In the genomic region with DNA sequence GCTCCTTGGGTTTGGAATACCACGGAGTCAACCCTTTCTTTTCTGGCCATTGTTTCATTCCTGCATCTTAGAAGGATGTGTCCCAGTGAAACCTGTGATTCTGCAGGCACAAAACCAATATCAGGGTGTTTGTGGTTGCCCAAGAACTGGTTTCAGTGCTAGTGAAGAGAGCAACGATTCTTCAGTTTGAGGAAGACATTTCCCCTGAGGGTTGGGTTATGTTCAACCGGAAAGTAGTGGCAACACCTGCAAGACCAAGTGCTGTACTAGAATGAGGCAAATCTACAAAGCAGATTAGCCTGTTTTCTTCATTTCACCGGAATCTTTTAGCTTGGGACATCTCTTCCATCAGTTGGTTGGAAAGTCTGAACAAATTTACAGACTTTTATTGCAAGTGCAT, we compare ENCODE assay signal across 24 mouse cellular contexts. TPM values are rescaled to one million over a fixed set of nuclear protein-coding genes. Genes with fewer than 3 reads are reported as not detected.
DNase-seq lines count a peak whose midpoint lies in the region; ATAC-seq and TF ChIP-seq lines count a peak whose summit lies in the region.
"Had no signal": no experiment of that assay in that cellular context is flagged by ENCODE, and none has a peak within 500 bp of the region (broad histone marks: within the 10 kb centered on the region; RNA-seq: fewer than 3 reads in every experiment).

No protein-coding gene starts in this region.

- H3K4me3 ChIP-seq in hindbrain, embryonic 10.5 days, result no peak overlapping the region
- no peak overlapping the region for H3K4me3 ChIP-seq in hindbrain, embryonic 16.5 days (ENCODE audit: low read length)
- no peak overlapping the region for H3K4me3 ChIP-seq in midbrain, embryonic 10.5 days
- no peak overlapping the region for H3K4me3 ChIP-seq in midbrain, embryonic 13.5 days (replicated peaks)
- no peak overlapping the region for H3K4me3 ChIP-seq in kidney, adult 2 months (ENCODE audit: insufficient read depth, low read depth, low read length)
- H3K4me3 ChIP-seq: forebrain, embryonic 10.5 days; forebrain, embryonic 13.5 days; heart, embryonic 12.5 days; heart, embryonic 15.5 days; hindbrain, embryonic 12.5 days had no signal

- DNase-seq in hindbrain, embryonic 10.5 days (ENCODE audit: low spot score), result no peak
- no peak for DNase-seq in midbrain, embryonic 10.5 days (ENCODE audit: low spot score)
- DNase-seq in B cell, adult 2 months, result peak; percentile 5 to 8
- no peak for DNase-seq in kidney, adult 11 months
- no peak for DNase-seq in kidney, adult 2 months
- DNase-seq: adrenal gland, postnatal 10 days; adrenal gland, postnatal 36 days; cerebellum, adult 18-20 months; cerebellum, adult 9-10 months; gastrocnemius, postnatal 25 days; heart, adult 18-20 months; heart, postnatal 10 days; heart, postnatal 36 days had no signal

- no peak for TF ChIP-seq POLR2A in kidney, adult 2 months (IDR thresholded peaks at IDR 0.05; ENCODE audit: low read depth, low read length)

- no peaks in the 10 kb centered on the region for H3K9me3 ChIP-seq in hindbrain, embryonic 10.5 days
- no peaks in the 10 kb centered on the region for H3K9me3 ChIP-seq in hindbrain, embryonic 16.5 days (ENCODE audit: control insufficient read depth, low read length)
- no peaks in the 10 kb centered on the region for H3K9me3 ChIP-seq in midbrain, embryonic 10.5 days (replicated peaks)
- H3K9me3 ChIP-seq in midbrain, embryonic 13.5 days, result no peaks in the 10 kb centered on the region
- H3K9me3 ChIP-seq: forebrain, embryonic 10.5 days; forebrain, embryonic 13.5 days; G1E; heart, embryonic 12.5 days; heart, embryonic 15.5 days; hindbrain, embryonic 12.5 days had no signal

- H3K27me3 ChIP-seq in hindbrain, embryonic 10.5 days (ENCODE audit: insufficient read depth, poor library complexity, severe bottlenecking), result no peaks in the 10 kb centered on the region
- no peaks in the 10 kb centered on the region for H3K27me3 ChIP-seq in hindbrain, embryonic 16.5 days (replicated peaks; ENCODE audit: control insufficient read depth, insufficient read depth, low read length)
- H3K27me3 ChIP-seq in midbrain, embryonic 10.5 days (ENCODE audit: low read depth, poor library complexity, severe bottlenecking), result no peaks in the 10 kb centered on the region
- no peaks in the 10 kb centered on the region for H3K27me3 ChIP-seq in midbrain, embryonic 13.5 days
- no peaks in the 10 kb centered on the region for H3K27me3 ChIP-seq in kidney, adult 2 months (replicated peaks; ENCODE audit: control insufficient read depth, insufficient read depth, low read length)
- H3K27me3 ChIP-seq: forebrain, embryonic 13.5 days; heart, embryonic 12.5 days; heart, embryonic 15.5 days; hindbrain, embryonic 12.5 days; Patski had no signal

- 86% methylated on average over 4 of the region's 4 CpGs for WGBS in hindbrain, embryonic 10.5 days
- WGBS in hindbrain, embryonic 16.5 days, result 76% methylated on average over 4 of the region's 4 CpGs
- WGBS in midbrain, embryonic 10.5 days, result 89% methylated on average over 4 of the region's 4 CpGs
- 88% methylated on average over 4 of the region's 4 CpGs for WGBS in midbrain, embryonic 13.5 days
- 80% methylated on average over 4 of the region's 4 CpGs for WGBS in kidney, adult 2 months

- no peaks in the 10 kb centered on the region for H3K36me3 ChIP-seq in hindbrain, embryonic 10.5 days
- no peaks in the 10 kb centered on the region for H3K36me3 ChIP-seq in hindbrain, embryonic 16.5 days (ENCODE audit: control insufficient read depth, insufficient read depth, low read length)
- H3K36me3 ChIP-seq in midbrain, embryonic 10.5 days, result no peaks in the 10 kb centered on the region
- no peaks in the 10 kb centered on the region for H3K36me3 ChIP-seq in midbrain, embryonic 13.5 days
- no peaks in the 10 kb centered on the region for H3K36me3 ChIP-seq in kidney, adult 2 months (ENCODE audit: control insufficient read depth, insufficient read depth, low read length)
- H3K36me3 ChIP-seq: forebrain, embryonic 10.5 days; G1E; heart, embryonic 12.5 days; heart, embryonic 15.5 days; hindbrain, embryonic 12.5 days had no signal

- TF ChIP-seq CTCF in kidney, adult 2 months (conservative IDR thresholded peaks at IDR 0.05; ENCODE audit: insufficient read depth, insufficient read length, low read depth, low read length), result no peak

- H3K4me2 ChIP-seq in hindbrain, embryonic 16.5 days (ENCODE audit: low read length), result no peak overlapping the region
- H3K4me2 ChIP-seq in midbrain, embryonic 13.5 days (replicated peaks), result no peak overlapping the region
- H3K4me2 ChIP-seq: forebrain, embryonic 13.5 days; heart, embryonic 12.5 days; heart, embryonic 15.5 days; hindbrain, embryonic 12.5 days had no signal

- no peak overlapping the region for H3K9ac ChIP-seq in hindbrain, embryonic 16.5 days (ENCODE audit: low read depth, low read length)
- no peak overlapping the region for H3K9ac ChIP-seq in midbrain, embryonic 13.5 days (replicated peaks)
- H3K9ac ChIP-seq: forebrain, embryonic 13.5 days; heart, embryonic 12.5 days; heart, embryonic 15.5 days; hindbrain, embryonic 12.5 days had no signal

- 0 out of 2 replicates have a peak overlapping the region, but pooled peaks have one; percentile 16 for H3K27ac ChIP-seq in hindbrain, embryonic 10.5 days
- H3K27ac ChIP-seq in hindbrain, embryonic 16.5 days (ENCODE audit: low read depth, low read length), result no peak overlapping the region
- peak overlapping the region; percentile 76; the same call in 1 of the 2 replicates for H3K27ac ChIP-seq in midbrain, embryonic 10.5 days (replicated peaks)
- H3K27ac ChIP-seq in midbrain, embryonic 13.5 days, result no peak overlapping the region
- H3K27ac ChIP-seq in kidney, adult 2 months (ENCODE audit: insufficient read depth, low read depth, low read length), result no peak overlapping the region
- H3K27ac ChIP-seq: forebrain, embryonic 10.5 days; forebrain, embryonic 13.5 days; heart, embryonic 15.5 days; hindbrain, postnatal 0 days had no signal

- H3K4me1 ChIP-seq in hindbrain, embryonic 10.5 days (replicated peaks), result peaks cover 20% of the 10 kb centered on the region
- H3K4me1 ChIP-seq in hindbrain, embryonic 16.5 days (ENCODE audit: control insufficient read depth, insufficient read depth, low read depth, low read length), result peaks cover 6% of the 10 kb centered on the region
- H3K4me1 ChIP-seq in midbrain, embryonic 10.5 days, result peaks cover 31% of the 10 kb centered on the region
- H3K4me1 ChIP-seq in midbrain, embryonic 13.5 days (replicated peaks), result peaks cover 21% of the 10 kb centered on the region
- H3K4me1 ChIP-seq in kidney, adult 2 months (ENCODE audit: control insufficient read depth, insufficient read depth, low read length), result no peaks in the 10 kb centered on the region
- H3K4me1 ChIP-seq: heart, embryonic 12.5 days; heart, embryonic 15.5 days had no signal

- no peak for ATAC-seq in hindbrain, embryonic 16.5 days
- ATAC-seq in midbrain, embryonic 13.5 days, result no peak
- ATAC-seq: inflammation-experienced regulatory T-cells, adult 6 months; Patski had no signal

RNA-seq across cellular contexts. Expression of a gene that starts 52.1 kb away (rescaled TPM):
- 1.1 and 3.4 TPM in 2 replicates for polyA plus RNA-seq in hindbrain, embryonic 10.5 days (2016; fragmentation: Nextera tagmentation; extraction: Ambion mirVana)
- 90.3 and 101 TPM in 2 replicates for polyA plus RNA-seq in hindbrain, embryonic 16.5 days (2015; fragmentation: Nextera tagmentation; extraction: Ambion mirVana)
- 0.72 and 2.0 TPM in 2 replicates for polyA plus RNA-seq in midbrain, embryonic 10.5 days (2016; fragmentation: Nextera tagmentation; extraction: Ambion mirVana)
- 43.9 and 54.7 TPM in 2 replicates for polyA plus RNA-seq in midbrain, embryonic 13.5 days (2015; fragmentation: Nextera tagmentation; extraction: Ambion mirVana)
- polyA plus RNA-seq in kidney, adult 2 months (2012; rRNA removed), result 0.11 TPM in 1 of 2 replicates, not detected in the other
- polyA plus RNA-seq: G1E; inflammation-experienced regulatory T-cells, adult 6 months; Patski had no signal

Comparison
In these comparisons a context has a peak if more than half of its experiments do, and no peak if none do; other contexts are left out.
1. H3K27ac ChIP-seq: peak in hindbrain, embryonic 10.5 days (single experiment) and midbrain, embryonic 10.5 days (single experiment); none in hindbrain, embryonic 16.5 days (single experiment), midbrain, embryonic 13.5 days (single experiment) and kidney, adult 2 months (single experiment).
2. RNA of a gene that starts 52.1 kb away (polyA plus RNA-seq): 90.3 to 101 TPM in hindbrain, embryonic 16.5 days and 43.9 to 54.7 TPM in midbrain, embryonic 13.5 days; 1.1 to 3.4 TPM in hindbrain, embryonic 10.5 days, 0.72 to 2.0 TPM in midbrain, embryonic 10.5 days and 0.11 TPM in kidney, adult 2 months; every median in the first group is over 10 times any median in the second.
3. DNase-seq: peak in B cell, adult 2 months (2 of 2); none in hindbrain, embryonic 10.5 days (single experiment), midbrain, embryonic 10.5 days (single experiment), kidney, adult 11 months (single experiment) and kidney, adult 2 months (single experiment).